Comparison of ENCODE assay signal across 8 mouse cellular contexts in genomic region chr5:91517480-91518301, GRCm38 (mm10). TPM values are rescaled to one million over a fixed set of nuclear protein-coding genes. Genes with fewer than 3 reads are reported as not detected.
DNase-seq lines count a peak whose midpoint lies in the region; ATAC-seq and TF ChIP-seq lines count a peak whose summit lies in the region.

Parm1 (plus strand) TSS chr5:91517615.

- H3K4me2 ChIP-seq in hindbrain, embryonic 13.5 days, result peak within 1 kb of the TSS; percentile 96

- peak within 1 kb of the TSS; percentile 71 for H3K9ac ChIP-seq in hindbrain, embryonic 13.5 days

- in situ Hi-C loops in Patski (cut with MboI; ENCODE audit: low pct_unique_long_range_greater_than_20kb), result loop anchor here (5.0 to 25.0 kb wide), 4 partner anchors 345 to 720 kb away; no protein-coding TSS in a partner anchor

- H3K9me3 ChIP-seq in hindbrain, embryonic 13.5 days, result no peaks in the 10 kb centered on the region

- no peaks in the 10 kb centered on the region for H3K27me3 ChIP-seq in Patski
- peaks cover 14% of the 10 kb centered on the region for H3K27me3 ChIP-seq in hindbrain, embryonic 13.5 days

- peaks cover 23% of the 10 kb centered on the region for H3K4me1 ChIP-seq in hindbrain, embryonic 13.5 days (replicated peaks)

- WGBS in hindbrain, embryonic 13.5 days, result under 1% methylated on average over 43 of the region's 48 CpGs

- H3K36me3 ChIP-seq in hindbrain, embryonic 13.5 days, result no peaks in the 10 kb centered on the region

- H3K4me3 ChIP-seq in hindbrain, embryonic 13.5 days, result peak within 1 kb of the TSS; percentile 55

- no peak within 1 kb of the TSS for H3K27ac ChIP-seq in hindbrain, embryonic 13.5 days

- DNase-seq in Patski (ENCODE audit: low read depth, low spot score), result peak; percentile 78
- DNase-seq in cerebellum, postnatal 10 days, result peak; percentile 77 to 86
- peak; percentile 55 to 68 for DNase-seq in frontal cortex, postnatal 25 days (ENCODE audit: low spot score in 2 of 2)
- DNase-seq in layer of hippocampus, postnatal 25 days (ENCODE audit: extremely low spot score in 1 of 2, low spot score in 1 of 2), result peak; percentile 64 to 74
- peak; percentile 84 for DNase-seq in lung, postnatal 14 days
- DNase-seq in retina, embryonic 14.5 days (ENCODE audit: low spot score), result peak; percentile 90
- DNase-seq in urinary bladder, adult 18-20 months (ENCODE audit: low spot score in 2 of 2), result peak; percentile 72 to 87

- peak; percentile 97 for TF ChIP-seq CTCF in Patski (IDR thresholded peaks at IDR 0.05)

- peak; percentile 99 for ATAC-seq in Patski
- ATAC-seq in hindbrain, embryonic 13.5 days (ENCODE audit: low FRiP score), result peak; percentile 98

- POLR2A ChIA-PET in Patski (lab: Charles Lee), result interaction anchor here (0.6 to 2.1 kb wide), 4 partner anchors 84 to 444 kb away, joined by 3 to 10 read pairs (median 4); partner anchors contain the start of gene Rchy1

- CTCF ChIA-PET in Patski (lab: Charles Lee), result interaction anchor here (0.6 to 3.7 kb wide), 14 partner anchors 10 to 486 kb away, joined by 3 to 19 read pairs (median 4); no protein-coding TSS in a partner anchor

RNA-seq across cellular contexts. Expression of gene Parm1, which starts in this region (rescaled TPM):
- 222 TPM for polyA plus RNA-seq in Patski (2021)
- polyA plus RNA-seq in hindbrain, embryonic 13.5 days (2015; fragmentation: Nextera tagmentation; extraction: Ambion mirVana), result 5.1 and 5.6 TPM in 2 replicates
- total RNA-seq in layer of hippocampus, postnatal 25 days (2021), result 10 to 100 TPM; 43.2 to 47.1 TPM

Comparison
In these comparisons a context has a peak if more than half of its experiments do, and no peak if none do; other contexts are left out.
1. RNA of gene Parm1 (polyA plus RNA-seq): 222 TPM in Patski (single experiment); 5.1 to 5.6 TPM in hindbrain, embryonic 13.5 days; every median in the first group is over 10 times any median in the second.
2. Peak in every context shown above with its lines, with median percentiles within 50 percentile points of each other: DNase-seq.